Mouse (Mus musculus) left cerebral cortex, adult 18-20 months (tissue): ENCODE data around the gene Zfp637. TPM values are rescaled to one million over a fixed set of nuclear protein-coding genes. Genes with fewer than 3 reads are reported as not detected.
"Not testable (repeated sequence)": the region's sequence is repeated elsewhere in the genome, so short reads cannot be mapped to it uniquely, and the experiment has no call there.

Source experiments
- DNase-seq, 2 experiments: peaks; one replicate each; pipeline ENCODE4 v3.0.0; 2021 to 2022; ENCODE audit warnings: low spot score in 2 of 2, mixed read lengths in 1 of 2
- total RNA-seq, 2 experiments: library from RNA; stranded (reverse); gene quantifications; 2 replicates each; pipeline ENCODE4 v1.2.3; 2021

Zfp637 gene
- total RNA-seq, 2 experiments from 2014 or later: 54.7 to 55.8 TPM

- no peak for DNase-seq
These were observed 21.5 kb downstream of the Zfp637 start for GRCm38 (mm10) chr6:117862465-117862864.

DNA sequence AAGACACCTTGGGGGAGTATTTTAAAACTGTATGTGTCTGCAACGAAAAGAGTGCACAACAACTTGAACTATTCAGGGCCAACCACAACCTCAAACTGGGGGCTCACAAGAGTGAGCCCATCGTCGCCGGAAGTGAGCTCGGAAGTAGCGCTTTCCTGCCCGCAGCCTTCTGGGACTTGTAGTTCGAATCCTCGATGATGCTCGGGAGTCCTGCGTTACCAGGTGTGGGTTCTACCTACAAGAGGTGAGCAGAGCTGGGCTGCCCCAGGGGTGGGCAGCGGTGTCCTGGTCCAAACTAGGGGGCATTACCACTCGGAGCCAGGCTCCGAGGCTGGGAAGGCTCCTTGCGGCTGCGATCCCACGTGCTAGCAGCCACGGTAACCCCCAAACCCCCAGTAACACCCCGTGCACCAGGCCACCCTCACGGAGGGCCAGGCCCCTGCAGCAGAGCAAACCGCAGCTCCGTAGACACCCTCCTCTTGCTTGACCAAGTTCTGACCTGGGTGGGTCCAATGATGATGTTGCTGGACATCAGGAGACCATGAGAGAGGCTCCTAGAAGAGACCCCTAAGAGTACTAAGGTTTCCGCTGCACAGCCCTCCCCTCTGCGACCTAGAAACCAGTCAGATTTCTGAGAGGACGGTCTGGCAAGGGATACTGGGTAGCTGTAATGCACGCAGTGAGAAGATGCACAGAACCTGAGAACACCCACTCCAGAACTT lies 22.1 kb downstream of the Zfp637 start:
- peak; percentile 74 to 75 for DNase-seq

DNA sequence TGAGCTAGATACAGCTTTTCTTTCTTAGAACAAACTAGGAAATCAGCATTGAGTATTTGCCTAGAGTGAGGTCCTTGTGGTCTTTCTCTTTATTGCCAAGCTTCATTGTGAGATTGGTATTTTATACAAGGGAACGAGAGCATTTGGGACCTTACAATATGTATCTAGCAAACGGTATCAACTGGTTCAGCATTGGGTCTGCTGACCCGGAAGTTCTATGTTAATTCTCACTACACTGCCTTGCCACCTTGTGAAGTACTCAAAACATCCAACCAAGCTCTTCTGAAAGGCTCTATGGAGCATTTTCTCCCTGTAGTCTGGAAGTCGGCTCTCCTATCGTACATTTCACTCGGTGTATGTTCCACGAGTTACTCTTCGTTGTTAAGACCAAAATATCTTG lies 22.8 kb downstream of the Zfp637 start:
- no peak for DNase-seq

GRCm38 (mm10) chr6:117868187-117868586 lies 27.2 kb downstream of the Zfp637 start:
- DNase-seq: no peak

DNA sequence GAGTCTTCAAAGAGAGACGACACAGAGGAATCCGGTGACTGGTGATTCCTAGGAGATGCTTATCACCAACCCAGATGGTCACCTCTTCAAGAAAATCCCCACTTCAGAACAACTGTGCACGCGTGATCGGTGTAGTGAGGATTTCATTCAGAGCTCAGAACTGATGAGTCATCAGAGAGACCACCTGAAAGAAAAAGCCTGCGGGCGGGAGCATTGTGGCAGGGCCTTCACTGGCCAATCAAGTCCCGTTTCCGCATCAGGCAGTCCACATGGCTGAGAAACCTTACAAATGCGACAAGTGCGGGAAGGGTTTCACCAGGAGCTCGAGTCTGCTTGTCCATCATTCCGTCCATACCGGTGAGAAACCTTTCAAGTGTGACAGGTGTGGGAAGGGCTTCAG lies 30.1 kb downstream of the Zfp637 start:
- no peak for DNase-seq

- DNase-seq: not testable (repeated sequence)
These were observed 32.5 kb downstream of the Zfp637 start for GRCm38 (mm10) chr6:117873450-117873849.

GRCm38 (mm10) chr6:117874621-117875281 lies 33.8 kb downstream of the Zfp637 start:
- DNase-seq: no peak

GRCm38 (mm10) chr6:117878700-117879407 lies 37.9 kb downstream of the Zfp637 start:
- DNase-seq: peak; percentile 89 to 91

DNA sequence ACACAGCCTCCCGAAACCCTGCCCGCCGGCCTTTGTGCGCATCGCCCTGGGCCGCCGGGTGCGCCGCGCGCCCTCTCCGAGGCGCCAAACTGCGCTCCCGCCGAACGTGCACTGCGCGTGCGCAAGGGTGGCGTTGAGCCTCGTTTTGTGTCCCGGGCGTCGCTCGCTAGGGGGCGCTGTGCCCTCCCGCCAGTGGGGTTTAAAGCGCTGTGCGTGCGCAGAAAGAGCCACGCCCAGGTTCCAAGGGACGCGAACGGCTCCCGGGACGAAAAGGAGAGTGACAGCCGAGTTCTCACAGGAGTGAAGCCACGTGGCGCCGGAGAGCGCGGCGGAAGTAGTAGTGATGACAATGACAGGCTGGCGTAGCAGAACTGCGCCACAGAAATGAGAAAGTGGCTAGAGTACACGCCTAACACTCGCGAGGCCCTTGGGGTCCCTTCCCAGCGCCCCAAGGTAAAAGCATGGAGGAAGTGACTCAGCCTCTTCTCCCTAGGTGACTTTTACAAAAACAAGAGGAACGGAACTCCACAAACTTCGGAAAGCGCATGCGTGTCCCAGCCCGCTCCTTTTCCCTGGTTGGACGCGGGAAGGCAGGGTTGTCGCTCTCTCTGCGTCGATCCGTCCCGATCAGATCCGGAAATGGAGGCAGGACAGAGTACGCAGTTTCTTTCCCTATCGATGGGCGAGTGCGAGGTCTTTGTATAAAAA lies 38.6 kb downstream of the Zfp637 start:
- DNase-seq: peak; percentile 99 to 100

- DNase-seq: no peak
These were observed 39.4 kb downstream of the Zfp637 start for GRCm38 (mm10) chr6:117880394-117880838.

- DNase-seq: no peak
These were observed 40.2 kb downstream of the Zfp637 start for GRCm38 (mm10) chr6:117881229-117881628.

DNA sequence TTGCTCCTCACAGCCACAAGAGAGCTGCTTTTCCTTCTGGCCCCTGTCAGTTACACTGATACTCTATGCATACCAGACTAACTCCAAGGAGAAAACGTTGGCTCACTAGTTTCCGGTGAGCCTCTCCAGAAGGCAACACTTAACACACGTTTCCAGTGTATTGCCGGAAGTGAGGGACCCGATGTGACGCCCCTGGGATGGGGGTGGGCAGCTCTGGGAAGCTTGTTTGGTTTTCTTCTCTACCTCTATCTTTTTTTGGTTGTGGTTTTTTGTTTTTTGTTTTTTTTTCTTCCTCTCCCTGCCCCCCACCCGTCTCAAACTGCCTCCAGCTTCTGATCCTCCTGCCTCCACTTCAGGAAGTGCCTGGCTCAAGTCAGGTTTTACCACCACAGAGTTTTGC lies 41.0 kb downstream of the Zfp637 start:
- DNase-seq: no peak

- no peak for DNase-seq
These were observed 45.0 kb downstream of the Zfp637 start for GRCm38 (mm10) chr6:117885943-117886342.

- DNase-seq: no peak
These were observed 47.1 kb downstream of the Zfp637 start for GRCm38 (mm10) chr6:117888032-117888431.

GRCm38 (mm10) chr6:117888642-117889096 lies 47.7 kb downstream of the Zfp637 start:
- DNase-seq: no peak

GRCm38 (mm10) chr6:117890257-117890656 lies 49.3 kb downstream of the Zfp637 start:
- no peak for DNase-seq

GRCm38 (mm10) chr6:117891369-117892160 lies 50.6 kb downstream of the Zfp637 start:
- DNase-seq: no peak

- no peak for DNase-seq
These were observed 51.4 kb downstream of the Zfp637 start for GRCm38 (mm10) chr6:117892386-117892785.

DNA sequence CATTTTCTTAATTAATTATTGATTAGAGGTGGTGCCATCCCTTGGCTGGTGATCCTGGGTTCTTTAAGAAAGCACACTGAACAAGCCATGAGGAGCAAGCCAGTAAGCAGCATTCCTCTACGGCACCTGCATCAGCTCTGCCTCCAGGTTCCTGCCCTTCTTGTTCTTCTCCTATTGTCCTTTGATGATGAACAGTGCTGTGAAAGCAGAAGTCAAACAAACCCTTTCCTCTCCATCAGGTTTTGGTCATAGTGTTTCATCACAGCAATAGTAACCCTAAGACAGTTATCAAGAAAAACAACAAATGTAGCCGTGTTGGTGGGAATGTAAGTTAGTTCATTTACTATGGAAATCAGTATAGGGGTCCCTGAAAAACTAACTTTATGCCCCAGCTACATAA lies 52.5 kb downstream of the Zfp637 start:
- DNase-seq: no peak
